Mouse (Mus musculus): ENCODE results near the gene Hnrnph2.

- TF ChIP-seq CTCF (IDR thresholded peaks at IDR 0.05; ENCODE audit: low read depth, low read length): no peak
- TF ChIP-seq GATA1 (IDR thresholded peaks at IDR 0.05; ENCODE audit: borderline replicate concordance, low read length): no peak
- TF ChIP-seq GATA2 (IDR thresholded peaks at IDR 0.05; ENCODE audit: borderline replicate concordance, low read depth, low read length): no peak
- no peak; the same call in 1 of the 2 replicates for TF ChIP-seq POLR2AphosphoS5 (IDR thresholded peaks at IDR 0.05; ENCODE audit: insufficient replicate concordance, low read depth, low read length)
- TF ChIP-seq TAL1 (conservative IDR thresholded peaks at IDR 0.05; ENCODE audit: low read depth, low read length): no peak
These were observed 11.1 kb upstream of the Hnrnph2 start for GRCm38 (mm10) chrX:134589836-134590235.

Measured in G1E (cell line).